8 mouse cellular contexts compared by ENCODE assay signal in genomic region chr5:142581517-142581916, GRCm38 (mm10). TPM values are rescaled to one million over a fixed set of nuclear protein-coding genes. Genes with fewer than 3 reads are reported as not detected.
A peak's percentile ranks its signal among the peaks of the same experiment; 100 is the strongest.
DNase-seq lines count a peak whose midpoint lies in the region; ATAC-seq lines count a peak whose summit lies in the region.

No protein-coding gene starts in this region.

- H3K27ac ChIP-seq in liver, embryonic 12.5 days = no peak overlapping the region
- no peak overlapping the region for H3K27ac ChIP-seq in neural tube, embryonic 13.5 days (replicated peaks)

- no peaks in the 10 kb centered on the region; the same call in 1 of the 2 replicates for H3K27me3 ChIP-seq in liver, embryonic 12.5 days (replicated peaks)
- H3K27me3 ChIP-seq in neural tube, embryonic 13.5 days = no peaks in the 10 kb centered on the region; the same call in 1 of the 2 replicates

- H3K4me1 ChIP-seq in liver, embryonic 12.5 days = no peaks in the 10 kb centered on the region
- H3K4me1 ChIP-seq in neural tube, embryonic 13.5 days (replicated peaks) = peaks cover 32% of the 10 kb centered on the region

- H3K9me3 ChIP-seq in liver, embryonic 12.5 days (replicated peaks) = peaks cover 3% of the 10 kb centered on the region; the same call in 1 of the 2 replicates
- H3K9me3 ChIP-seq in neural tube, embryonic 13.5 days = 0 out of 2 replicates have a peak, but pooled peaks cover 5% of the 10 kb centered on the region

- 0 out of 2 replicates have a peak, but pooled peaks have one; percentile 35 for ATAC-seq in liver, embryonic 12.5 days
- ATAC-seq in neural tube, embryonic 13.5 days (ENCODE audit: low read depth) = 0 out of 2 replicates have a peak, but pooled peaks have one; percentile 33

- no peak overlapping the region for H3K9ac ChIP-seq in liver, embryonic 12.5 days
- H3K9ac ChIP-seq in neural tube, embryonic 13.5 days = no peak overlapping the region

- no peak overlapping the region for H3K4me2 ChIP-seq in liver, embryonic 12.5 days
- H3K4me2 ChIP-seq in neural tube, embryonic 13.5 days = no peak overlapping the region

- 12% methylated on average over 5 of the region's 5 CpGs for WGBS in liver, embryonic 12.5 days (ENCODE audit: insufficient replicate concordance)
- WGBS in neural tube, embryonic 13.5 days = 18% methylated on average over 5 of the region's 5 CpGs

- DNase-seq in urinary bladder, postnatal 14 days (ENCODE audit: low spot score) = peak; percentile 35
- DNase-seq in urinary bladder, postnatal 10 days (ENCODE audit: low spot score) = no peak
- DNase-seq in cerebellum, adult 9-11 months = peak; percentile 59
- DNase-seq in frontal cortex, postnatal 14 days (ENCODE audit: low spot score in 2 of 2) = peak; percentile 56 to 68
- DNase-seq in kidney, postnatal 14 days = peak; percentile 62
- peak; percentile 68 for DNase-seq in thymus, postnatal 4 days

- H3K36me3 ChIP-seq in liver, embryonic 12.5 days = peaks cover 10% of the 10 kb centered on the region; the same call in 1 of the 2 replicates
- peaks cover 3% of the 10 kb centered on the region; the same call in 1 of the 2 replicates for H3K36me3 ChIP-seq in neural tube, embryonic 13.5 days

- no peak overlapping the region for H3K4me3 ChIP-seq in liver, embryonic 12.5 days
- no peak overlapping the region for H3K4me3 ChIP-seq in neural tube, embryonic 13.5 days

RNA-seq across cellular contexts. Expression of gene Mmd2, which starts 27.1 kb away (rescaled TPM):
- polyA plus RNA-seq in liver, embryonic 12.5 days (2016; fragmentation: Nextera tagmentation; extraction: Ambion mirVana) = 15.3 and 17.3 TPM in 2 replicates
- 39.3 and 52.9 TPM in 2 replicates for polyA plus RNA-seq in neural tube, embryonic 13.5 days (2015; fragmentation: Nextera tagmentation; extraction: Ambion mirVana)

RNA-seq across cellular contexts. Expression of gene Radil, which starts 30.6 kb away (rescaled TPM):
- polyA plus RNA-seq in liver, embryonic 12.5 days (2016; fragmentation: Nextera tagmentation; extraction: Ambion mirVana) = 0.43 and 0.54 TPM in 2 replicates
- polyA plus RNA-seq in neural tube, embryonic 13.5 days (2015; fragmentation: Nextera tagmentation; extraction: Ambion mirVana) = 11.8 and 13.9 TPM in 2 replicates

RNA-seq across cellular contexts. Expression of gene Wipi2, which starts 46.0 kb away (rescaled TPM):
- polyA plus RNA-seq in liver, embryonic 12.5 days (2016; fragmentation: Nextera tagmentation; extraction: Ambion mirVana) = 46.7 and 50.1 TPM in 2 replicates
- 43.3 and 48.3 TPM in 2 replicates for polyA plus RNA-seq in neural tube, embryonic 13.5 days (2015; fragmentation: Nextera tagmentation; extraction: Ambion mirVana)

RNA-seq across cellular contexts. Expression of gene Papolb, which starts 51.6 kb away (rescaled TPM):
- 0.05 TPM in 1 of 2 replicates, not detected in the other for polyA plus RNA-seq in liver, embryonic 12.5 days (2016; fragmentation: Nextera tagmentation; extraction: Ambion mirVana)
- 0.14 and 0.25 TPM in 2 replicates for polyA plus RNA-seq in neural tube, embryonic 13.5 days (2015; fragmentation: Nextera tagmentation; extraction: Ambion mirVana)
